ENCODE assay signal across 11 mouse cellular contexts in the genomic region with DNA sequence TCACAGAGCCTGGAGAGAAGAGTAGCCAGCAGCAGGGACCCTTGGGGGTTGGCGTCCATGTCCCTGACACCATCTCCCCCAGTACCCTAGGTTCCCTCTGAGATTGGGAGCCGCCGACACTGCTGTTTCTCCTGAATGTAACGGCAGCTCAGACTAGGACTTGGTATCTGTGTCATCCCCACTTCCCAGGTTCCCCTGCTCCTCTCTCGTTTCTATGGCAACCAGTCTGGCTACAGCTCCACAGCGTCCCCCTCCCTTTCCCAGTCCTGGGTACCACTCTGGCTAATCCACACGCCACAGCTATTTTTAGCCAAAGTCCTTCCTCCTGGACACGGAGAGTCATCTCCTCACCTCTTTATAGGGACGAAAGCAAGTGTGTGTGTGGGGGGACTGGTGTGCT. TPM values are rescaled to one million over a fixed set of nuclear protein-coding genes. Genes with fewer than 3 reads are reported as not detected.
A peak's percentile ranks its signal among the peaks of the same experiment; 100 is the strongest.
DNase-seq lines count a peak whose midpoint lies in the region; ATAC-seq lines count a peak whose summit lies in the region.
"Had no signal": no experiment of that assay in that cellular context is flagged by ENCODE, and none has a peak within 500 bp of the region (broad histone marks: within the 10 kb centered on the region; RNA-seq: fewer than 3 reads in every experiment).

A gene (minus strand): TSS at position 188 of the 400 bp plus-strand sequence.

- DNase-seq in cerebellum, adult 8-10 months: peak; percentile 85
- DNase-seq in layer of hippocampus, postnatal 36 days: peak; percentile 73 to 80
- peak; percentile 59 for DNase-seq in retina, adult 2 months (ENCODE audit: low read depth, low spot score)
- no peak for DNase-seq in gastrocnemius, postnatal 36 days
- no peak for DNase-seq in urinary bladder, adult 2 months (ENCODE audit: low spot score)
- no peak for DNase-seq in kidney, postnatal 25 days
- no peak for DNase-seq in gastrocnemius, adult 18-20 months (ENCODE audit: low spot score)
- DNase-seq: kidney, adult 9 months had no signal

- intact Hi-C loops in gastrocnemius, postnatal 36 days (cut with DNase I): no loop called here

- H3K36me3 ChIP-seq in forebrain, embryonic 15.5 days: no peaks in the 10 kb centered on the region

- peak within 1 kb of the TSS; percentile 37; the same call in 1 of the 2 replicates for H3K9ac ChIP-seq in forebrain, embryonic 15.5 days (replicated peaks)

- peak within 1 kb of the TSS; percentile 47 for H3K27ac ChIP-seq in forebrain, embryonic 15.5 days (replicated peaks)

- peak within 1 kb of the TSS; percentile 46 for H3K4me2 ChIP-seq in forebrain, embryonic 15.5 days (replicated peaks)

- peak within 1 kb of the TSS; percentile 34 for H3K4me3 ChIP-seq in forebrain, embryonic 15.5 days

- peak; percentile 88 for ATAC-seq in forebrain, embryonic 15.5 days (replicated peaks)
- ATAC-seq: Patski had no signal

- H3K4me1 ChIP-seq in forebrain, embryonic 15.5 days: peaks cover 28% of the 10 kb centered on the region

- no peaks in the 10 kb centered on the region; the same call in 1 of the 2 replicates for H3K27me3 ChIP-seq in forebrain, embryonic 15.5 days

- 10% methylated on average over 9 of the region's 9 CpGs for WGBS in forebrain, embryonic 15.5 days

- no peaks in the 10 kb centered on the region for H3K9me3 ChIP-seq in forebrain, embryonic 15.5 days

RNA-seq across cellular contexts. Expression of the gene that starts here (rescaled TPM):
- 3.4 and 3.5 TPM in 2 replicates for polyA plus RNA-seq in forebrain, embryonic 15.5 days (2015; fragmentation: Nextera tagmentation; extraction: Ambion mirVana)
- total RNA-seq in layer of hippocampus, postnatal 36 days (2021): 10 to 100 TPM; 63.6 to 66.8 TPM
- total RNA-seq in gastrocnemius, postnatal 36 days (2021): not detected
- polyA plus RNA-seq in urinary bladder, adult 2 months (2012; rRNA removed): 0.04 and 0.23 TPM in 2 replicates
- total RNA-seq in gastrocnemius, adult 18-20 months (2021): not detected
- polyA plus RNA-seq: stomach, embryonic 16.5 days had no signal

Comparison
In these comparisons a context has a peak if more than half of its experiments do, and no peak if none do; other contexts are left out.
1. RNA of the gene that starts here (total RNA-seq): 63.6 to 66.8 TPM in layer of hippocampus, postnatal 36 days; not detected in gastrocnemius, postnatal 36 days and not detected in gastrocnemius, adult 18-20 months; every median in the first group is over 10 times any median in the second.
2. DNase-seq: peak in cerebellum, adult 8-10 months (single experiment), layer of hippocampus, postnatal 36 days (2 of 2) and retina, adult 2 months (single experiment); none in gastrocnemius, postnatal 36 days (0 of 2), urinary bladder, adult 2 months (single experiment), kidney, postnatal 25 days (0 of 2) and gastrocnemius, adult 18-20 months (single experiment).